Mouse (Mus musculus) fat pad, adult 2 months (tissue): ENCODE data around the gene Larp4.

Experiments used
- DNase-seq: peaks from one replicate; pipeline ENCODE4 v3.0.0-alpha.2; 2011; ENCODE audit warnings: low read depth, low spot score; ENCODE audit errors: extremely low read depth

The Larp4 gene

DNA sequence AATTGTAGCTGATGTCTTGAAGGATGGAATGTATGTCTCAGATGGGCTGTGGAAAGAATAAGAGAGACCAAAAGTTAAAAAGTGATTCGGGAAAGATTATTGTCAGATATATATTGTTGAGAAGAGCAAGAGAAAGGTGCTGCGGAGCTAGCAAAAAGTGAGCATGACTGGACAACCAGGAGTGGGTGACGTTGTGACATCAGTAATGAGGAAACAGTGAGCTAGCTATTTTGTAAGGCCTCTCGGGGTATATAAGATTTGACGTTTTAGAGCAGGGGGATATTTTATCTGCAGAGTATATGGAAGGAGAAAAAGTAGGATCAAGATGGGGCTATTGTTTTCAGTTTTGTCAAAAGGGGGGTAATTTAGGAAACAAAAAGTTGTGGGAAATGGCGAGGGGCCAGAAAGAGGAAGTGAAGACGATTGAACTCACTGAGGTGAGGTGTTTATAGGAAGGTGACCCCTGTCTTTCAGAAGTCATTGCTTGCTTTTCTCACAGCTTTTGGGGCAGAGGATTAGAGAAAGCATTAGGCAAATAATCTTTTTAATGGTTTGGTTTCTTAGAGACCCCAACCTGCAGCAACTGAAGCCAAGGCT, 34.9 kb downstream of the Larp4 start:
- no peak for DNase-seq

DNA sequence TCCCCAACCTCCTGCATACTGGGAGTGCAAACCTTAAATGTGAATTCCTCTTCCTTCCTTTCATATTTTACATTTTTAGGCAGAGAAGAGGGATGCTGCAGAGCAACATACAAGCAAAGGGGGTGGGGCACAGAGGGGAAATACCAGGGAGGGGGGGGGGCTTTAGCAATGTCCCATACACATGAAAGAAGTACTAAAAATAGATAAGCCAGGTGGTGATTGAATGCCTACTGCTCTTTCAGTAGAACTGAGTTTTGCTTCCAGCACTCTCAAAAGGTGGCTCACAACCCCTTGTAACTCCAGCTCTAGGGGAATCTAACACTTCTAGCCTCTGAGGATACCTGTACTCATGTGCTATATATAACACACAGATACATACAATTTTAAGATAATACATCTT, 36.3 kb downstream of the Larp4 start:
- DNase-seq: no peak

DNA sequence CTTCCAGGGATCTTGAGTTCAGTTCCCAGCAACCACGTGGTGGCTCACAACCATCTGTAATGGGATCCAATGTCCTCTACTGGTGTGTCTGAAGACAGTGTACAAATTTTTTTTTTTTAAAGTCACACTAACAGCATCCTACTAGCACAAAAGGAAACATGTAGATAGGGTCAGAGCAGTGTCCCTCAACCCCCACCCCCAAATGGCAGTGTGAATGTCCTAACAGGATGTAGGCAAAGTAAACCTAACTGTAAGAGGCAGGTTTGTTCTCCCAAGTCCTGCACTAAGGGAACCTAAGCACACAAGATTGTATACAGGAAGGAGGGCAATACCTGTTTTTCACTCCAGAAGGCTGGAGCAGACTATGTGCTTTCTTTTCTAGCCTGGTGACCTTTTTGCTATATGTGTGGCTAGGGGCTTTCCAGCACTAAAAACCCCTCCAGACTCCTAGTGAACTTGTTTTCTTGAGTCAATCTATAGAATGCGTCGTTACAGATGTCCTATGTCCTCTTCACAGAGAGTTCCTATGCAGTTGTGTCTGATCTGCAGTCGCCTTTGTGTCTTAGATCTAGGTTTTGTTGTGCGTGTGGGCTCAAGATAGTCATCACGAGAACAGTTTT, 48.5 kb downstream of the Larp4 start:
- DNase-seq: no peak

DNA sequence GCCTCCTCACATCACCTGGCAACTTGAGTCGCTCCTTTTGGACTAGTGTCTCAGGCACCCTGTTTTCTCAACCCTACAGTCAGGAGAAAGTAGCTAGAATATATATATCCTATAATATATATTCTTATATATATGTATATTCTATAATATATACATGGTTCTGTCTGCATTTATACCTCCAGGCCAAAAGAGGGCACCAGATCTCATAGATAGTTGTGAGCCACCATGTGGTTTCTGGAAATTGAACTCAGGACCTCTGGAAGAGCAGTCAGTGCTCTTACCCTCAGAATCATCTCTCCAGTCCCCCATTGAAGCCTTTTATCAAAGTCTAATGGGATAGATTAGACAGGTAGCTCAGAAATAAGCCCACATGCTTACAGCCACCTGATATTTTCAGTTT, 51.3 kb downstream of the Larp4 start:
- DNase-seq: no peak

DNA sequence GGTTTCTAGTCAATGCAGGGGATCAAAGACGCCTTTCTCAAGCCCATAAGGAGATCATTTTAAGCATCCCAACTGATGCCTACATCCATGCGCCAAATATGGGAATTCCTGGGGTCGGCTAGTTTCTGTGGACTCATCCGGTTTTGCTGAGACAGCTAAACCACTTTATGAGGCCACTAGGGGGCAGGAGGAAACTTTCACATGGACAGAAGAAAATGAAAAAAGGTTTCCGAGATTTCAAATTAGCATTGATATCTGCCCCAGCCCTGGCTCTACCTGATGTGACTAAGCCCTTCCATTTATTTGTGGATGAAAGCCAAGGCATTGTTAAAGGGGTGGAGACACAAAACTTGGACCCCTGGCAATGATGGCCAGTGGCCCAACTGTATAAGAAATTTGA, 53.1 kb downstream of the Larp4 start:
- DNase-seq: no peak

DNA sequence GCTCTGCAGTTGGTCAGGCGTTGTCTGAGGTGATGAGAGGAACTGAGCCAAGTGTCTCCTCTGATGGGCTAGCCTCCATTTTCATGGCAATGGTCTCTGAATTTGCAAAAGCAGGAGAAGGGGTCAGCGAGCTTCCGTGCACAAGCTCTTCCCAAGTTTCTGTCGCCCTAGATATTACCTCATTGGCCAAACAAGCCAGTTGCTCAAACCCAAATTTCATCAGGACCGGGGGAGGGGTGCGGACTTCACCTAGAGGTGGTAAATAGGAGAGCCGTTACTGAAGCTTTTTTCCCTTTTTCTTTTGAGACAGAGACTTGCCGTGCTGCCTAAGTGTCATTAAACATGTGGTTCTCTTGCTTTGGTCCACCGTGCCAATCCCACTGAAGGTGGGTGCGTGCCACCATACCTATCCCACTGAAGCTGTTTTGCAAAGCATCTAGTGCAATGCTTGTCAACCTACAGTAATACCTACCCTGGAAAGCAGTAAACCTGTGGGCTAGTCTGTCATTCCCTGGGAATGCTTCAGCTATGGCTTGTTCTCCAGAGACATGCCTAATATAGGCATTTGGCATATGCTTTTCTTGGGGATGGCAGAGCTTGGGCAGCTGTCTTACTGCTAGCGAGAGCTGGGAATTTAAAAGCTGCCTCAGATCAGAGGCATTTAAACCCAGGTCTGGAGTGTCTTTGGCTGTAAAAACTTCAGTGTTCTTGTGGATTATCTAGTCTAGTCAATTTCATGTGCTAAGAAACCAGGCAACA, 55.4 kb downstream of the Larp4 start:
- DNase-seq: no peak

DNA sequence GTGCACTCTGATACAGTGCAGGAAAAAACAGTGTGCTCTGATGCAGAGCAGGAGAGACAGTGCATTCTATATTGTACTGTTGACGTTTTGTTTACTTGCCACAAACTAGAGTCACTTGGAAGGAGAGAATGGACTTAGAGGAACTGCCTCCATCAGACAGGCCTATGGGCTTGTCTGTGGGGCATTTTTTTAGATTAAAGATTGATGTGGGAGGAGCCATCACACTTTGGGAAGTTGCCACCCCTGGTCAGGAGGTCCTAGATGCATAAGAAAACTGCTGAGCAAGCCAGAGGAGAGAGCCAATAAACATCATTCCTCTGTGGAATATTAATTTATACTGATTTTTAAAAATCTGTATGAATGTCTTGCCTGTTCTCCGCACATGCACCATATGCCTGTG, 58.3 kb downstream of the Larp4 start:
- no peak for DNase-seq

DNA sequence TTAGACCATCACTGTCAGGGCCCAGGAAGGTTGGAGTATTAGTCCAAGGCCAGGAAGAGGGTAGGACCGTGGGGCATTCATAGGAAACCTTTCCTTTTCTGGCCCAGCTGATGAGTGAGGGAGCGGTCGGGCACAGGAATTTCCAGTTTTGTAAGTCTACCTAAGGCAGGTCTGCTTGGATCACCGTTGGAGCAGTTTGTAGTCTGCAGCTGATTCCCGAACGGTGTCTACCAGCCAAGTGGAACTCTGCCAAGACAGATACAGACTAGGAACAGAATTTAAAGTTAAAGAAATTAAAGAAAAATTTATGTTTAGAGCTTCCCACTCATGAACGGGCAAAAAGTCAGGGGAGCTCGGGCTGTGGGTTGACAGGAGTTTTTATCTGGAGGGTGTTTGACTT, 59.6 kb downstream of the Larp4 start:
- no peak for DNase-seq

DNA sequence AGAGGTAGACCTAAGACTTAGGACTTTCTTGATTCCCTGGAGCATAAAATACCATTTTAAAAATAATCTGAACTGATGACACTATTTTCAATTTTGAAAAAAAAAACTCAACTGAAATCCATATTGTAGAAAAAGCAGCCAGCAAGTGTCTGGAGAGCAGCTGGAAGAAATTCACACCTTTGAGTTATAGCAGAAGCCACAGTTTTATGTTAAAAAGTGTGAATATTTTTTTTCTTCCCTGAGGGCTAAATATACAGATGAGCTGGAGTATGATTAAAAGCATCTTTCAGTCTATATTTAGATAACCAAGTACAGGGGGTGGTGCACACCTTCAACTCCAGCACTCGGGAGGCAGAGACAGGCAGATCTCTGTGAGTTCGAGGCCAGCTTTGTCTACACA, 60.0 kb downstream of the Larp4 start:
- DNase-seq: no peak

DNA sequence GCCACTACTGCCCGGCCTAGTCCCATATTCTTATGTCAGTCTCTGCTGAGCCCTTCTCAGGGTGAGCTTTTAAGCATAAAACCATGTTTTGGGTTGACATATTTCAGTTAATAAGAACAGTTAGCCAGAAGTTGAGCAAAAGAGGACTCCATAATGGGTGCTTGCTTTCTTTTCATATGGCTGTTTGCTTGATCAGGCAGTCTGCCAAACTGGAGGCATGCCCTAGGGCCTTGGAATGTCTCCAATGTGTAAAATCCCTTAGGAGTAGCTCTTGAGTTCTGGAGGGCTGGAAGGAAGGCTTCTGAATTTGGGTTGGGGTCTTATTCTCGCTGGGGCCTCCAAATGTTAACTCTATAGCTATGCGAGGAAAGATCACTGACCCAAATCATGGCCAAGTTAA, 62.7 kb downstream of the Larp4 start:
- DNase-seq: no peak

DNA sequence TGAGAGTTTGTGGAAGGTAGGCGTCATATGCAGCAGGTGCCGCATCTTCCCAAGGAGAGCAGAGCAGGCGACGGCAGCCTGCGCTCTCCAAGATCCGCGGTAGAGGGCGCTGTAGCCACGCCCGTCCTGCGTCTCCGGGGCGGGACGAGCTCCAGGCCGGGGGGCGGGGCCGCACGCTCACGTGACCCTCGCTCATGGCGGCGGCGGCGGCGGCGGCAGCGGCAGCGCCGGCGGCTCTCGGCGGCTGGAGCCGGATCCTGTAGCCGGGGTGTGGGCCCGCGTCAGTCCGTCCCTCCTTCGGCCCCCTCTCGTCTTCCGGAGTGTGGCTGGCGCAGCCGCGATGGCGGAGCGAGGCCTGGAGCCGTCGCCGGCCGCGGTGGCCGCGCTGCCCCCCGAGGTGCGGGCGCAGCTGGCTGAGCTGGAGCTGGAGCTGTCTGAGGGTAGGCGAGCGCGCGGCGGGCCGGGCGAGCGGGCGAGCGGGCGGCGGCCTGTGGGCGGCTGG, 68.7 kb downstream of the Larp4 start, which contains the start of gene Dip2b:
TSS of gene Dip2b (plus strand) at position 195 of the 502 bp plus-strand sequence.
- no peak for DNase-seq

DNA sequence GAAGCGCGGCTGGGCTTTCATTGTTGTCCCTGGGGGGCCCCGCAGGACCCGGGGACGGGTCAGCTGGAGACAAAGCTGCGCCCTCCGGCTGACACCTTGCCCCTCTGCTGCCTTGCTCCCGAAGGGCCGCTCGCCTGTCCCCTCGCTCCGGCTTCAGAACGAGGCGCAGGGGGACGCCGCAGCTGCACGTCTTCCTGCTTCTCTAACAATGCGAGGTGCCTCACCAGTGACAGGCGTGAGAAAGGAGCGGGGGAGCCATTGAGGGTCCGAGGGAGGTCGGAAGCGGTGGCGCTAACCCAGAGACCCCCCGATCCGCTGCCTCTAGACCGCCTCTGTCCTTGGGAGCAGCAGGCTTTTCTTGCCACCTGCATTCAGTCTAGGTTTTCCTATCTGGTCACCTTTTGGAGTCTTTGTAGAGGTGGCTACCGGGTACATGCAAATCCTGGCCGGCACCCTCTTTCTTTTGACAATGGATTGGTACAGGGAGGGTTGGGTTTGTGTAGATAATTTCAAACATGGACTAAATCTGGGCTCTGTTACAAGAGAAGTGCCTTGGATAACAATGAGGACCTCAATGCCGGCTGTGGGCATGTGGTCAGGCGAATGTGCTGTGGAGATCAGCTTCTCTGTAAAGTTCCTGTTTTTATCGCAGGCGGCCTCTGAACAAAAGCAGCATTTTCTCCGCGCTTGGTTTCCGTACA, 69.3 kb downstream of the Larp4 start:
- DNase-seq: no peak

DNA sequence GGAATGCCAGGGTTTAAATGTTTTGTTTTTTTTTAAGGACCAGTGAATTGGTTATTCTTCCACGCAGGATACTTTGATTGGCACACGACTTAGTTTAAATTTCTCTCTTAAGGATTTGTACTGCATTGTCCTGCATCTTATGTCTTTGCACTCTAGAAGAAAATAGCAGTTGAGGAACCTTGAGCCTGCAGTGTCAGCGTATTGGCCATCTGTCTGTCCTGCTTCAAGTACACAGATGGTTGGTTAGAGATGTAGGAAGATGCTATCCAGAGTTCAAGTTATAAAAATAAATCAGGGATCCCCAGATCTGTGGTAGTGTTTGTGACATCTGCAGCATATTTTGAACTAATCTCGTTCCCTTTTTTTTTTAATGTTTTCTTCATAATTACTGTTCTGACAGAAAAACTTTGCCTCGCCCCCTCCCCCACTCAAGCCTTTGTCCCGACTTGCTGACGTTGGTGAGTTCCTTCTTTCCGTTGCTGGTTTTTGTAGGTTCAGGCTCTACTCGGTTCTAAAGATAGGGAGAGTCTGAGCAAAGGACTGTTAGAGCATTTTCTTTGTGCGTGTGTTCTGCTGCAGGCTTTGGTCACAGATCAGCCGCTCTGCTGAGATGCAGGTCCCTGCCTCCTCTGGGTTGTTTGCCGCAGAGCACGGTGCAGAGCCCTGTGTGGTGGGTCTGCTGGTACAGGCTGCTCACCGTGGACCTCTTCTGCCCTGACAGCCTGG, 70.8 kb downstream of the Larp4 start:
- no peak for DNase-seq

DNA sequence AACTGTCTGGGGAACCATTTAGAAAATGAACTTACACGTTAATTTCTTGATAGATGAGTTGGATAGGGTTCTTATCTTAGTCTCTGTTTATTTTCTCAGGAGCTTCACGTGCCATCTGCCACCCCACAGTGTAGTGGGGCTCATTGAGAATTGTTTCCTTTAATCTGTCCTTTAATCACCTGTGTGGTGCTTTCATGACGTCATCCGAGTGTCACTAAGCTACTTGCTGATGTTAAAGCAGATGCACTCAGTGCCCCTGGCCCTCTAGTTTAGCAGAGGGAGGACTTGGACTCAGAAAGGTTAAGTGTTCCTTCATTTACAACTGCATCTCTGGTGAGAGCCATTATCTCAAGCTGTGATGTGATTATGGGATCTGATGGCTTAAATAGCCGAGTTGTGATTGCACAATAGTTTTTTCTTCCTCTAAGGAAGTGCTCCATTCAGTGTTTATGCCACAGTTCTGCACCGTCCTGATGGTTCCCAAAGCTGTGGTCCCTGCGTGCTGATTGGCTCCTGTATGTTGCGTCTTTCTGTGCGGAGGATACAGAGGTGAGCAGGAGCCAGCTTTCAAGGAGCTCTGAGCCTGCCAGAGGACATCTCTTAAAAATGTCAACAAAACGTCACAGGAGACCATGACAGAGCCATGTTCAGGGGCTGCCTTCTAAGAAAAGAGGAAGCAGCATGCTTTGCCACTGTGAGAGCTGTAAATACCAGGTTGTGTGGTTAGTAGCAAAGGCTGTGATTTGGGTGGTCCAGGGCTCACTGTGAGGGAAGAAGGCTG, 71.6 kb downstream of the Larp4 start:
- DNase-seq: no peak

DNA sequence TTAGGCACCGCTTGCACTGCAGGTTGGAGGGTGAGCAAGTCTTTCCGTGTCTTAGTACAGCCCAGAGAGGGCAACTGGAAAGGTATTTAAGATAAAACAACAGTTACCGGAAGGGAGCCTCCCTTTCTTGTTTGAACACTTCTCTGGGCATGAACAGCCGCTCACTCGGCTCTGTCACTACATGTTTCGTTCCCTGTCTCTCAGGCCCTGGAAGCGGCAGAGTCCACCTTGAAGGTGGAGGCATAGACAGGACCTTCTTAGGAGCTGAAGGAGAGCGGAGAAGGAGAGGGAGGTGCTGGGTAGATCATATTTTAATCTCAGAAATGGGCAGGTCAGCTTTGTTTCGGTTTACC, 72.2 kb downstream of the Larp4 start:
- no peak for DNase-seq

DNA sequence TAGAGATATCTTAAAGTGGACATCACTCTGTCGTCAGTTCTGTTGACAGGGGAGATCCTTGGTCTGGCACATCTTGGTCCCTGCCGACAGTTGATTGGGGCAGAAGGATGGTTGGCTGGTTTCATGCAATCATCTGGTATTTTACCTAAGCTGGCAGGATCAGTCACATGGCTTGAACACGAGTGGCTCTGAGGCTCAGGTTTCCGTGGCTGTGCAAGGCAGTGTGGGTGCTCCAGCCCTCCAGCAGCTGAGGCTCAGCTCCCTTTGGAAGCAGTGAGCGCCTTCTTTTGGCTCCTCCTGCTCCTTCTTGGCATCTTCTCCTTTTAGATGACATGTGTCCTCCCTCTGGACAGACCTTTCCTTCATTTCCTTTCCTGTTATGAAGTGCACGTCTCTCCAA, 75.7 kb downstream of the Larp4 start:
- no peak for DNase-seq

DNA sequence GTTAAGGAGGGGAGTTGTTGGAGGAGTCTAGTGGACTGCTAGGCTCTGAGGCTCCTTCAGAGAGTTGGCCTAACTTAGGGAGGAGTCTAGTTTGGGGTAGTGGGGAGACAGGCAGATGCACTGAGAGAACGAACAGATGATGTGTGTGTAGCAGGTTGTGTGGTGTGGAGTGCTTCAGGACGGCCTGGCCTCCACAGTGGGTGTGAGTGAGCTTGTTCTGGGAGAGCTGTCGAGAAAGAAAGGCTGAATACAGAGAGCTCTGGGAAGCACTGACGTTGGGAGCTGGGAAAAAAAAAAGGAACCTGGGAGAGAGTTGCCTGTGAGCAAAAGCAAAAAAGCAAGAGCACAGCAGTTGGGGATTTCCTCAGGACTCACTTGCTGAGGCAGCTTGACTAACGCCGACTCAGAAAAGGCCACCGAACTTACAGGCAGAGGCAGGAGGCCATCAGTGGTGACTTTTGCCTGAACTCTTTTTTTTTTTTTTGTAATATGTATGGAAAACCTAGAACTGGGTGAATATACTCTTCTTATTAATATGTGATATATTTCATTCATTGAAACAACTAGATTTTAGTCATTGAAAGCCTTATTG, 79.7 kb downstream of the Larp4 start:
- DNase-seq: no peak

DNA sequence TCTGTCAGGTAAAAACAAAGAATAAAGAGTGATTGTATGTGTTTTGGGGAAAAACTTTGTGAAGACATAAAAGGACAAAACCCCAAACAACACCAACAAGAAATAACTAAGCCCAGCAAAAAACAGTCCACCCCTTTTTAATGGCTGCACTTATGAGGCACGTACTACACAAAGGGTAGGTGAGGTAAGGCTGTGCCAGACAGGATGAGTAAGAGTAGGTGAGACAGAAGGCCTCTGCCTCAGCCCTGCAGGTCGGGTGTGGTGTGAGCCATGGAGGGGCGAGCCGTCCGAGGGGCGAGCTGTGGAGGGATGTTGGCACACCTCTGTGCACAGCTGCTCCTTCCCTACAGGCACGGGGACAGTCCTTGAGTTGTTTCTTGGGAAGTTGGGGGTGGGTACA, 81.1 kb downstream of the Larp4 start:
- no peak for DNase-seq

DNA sequence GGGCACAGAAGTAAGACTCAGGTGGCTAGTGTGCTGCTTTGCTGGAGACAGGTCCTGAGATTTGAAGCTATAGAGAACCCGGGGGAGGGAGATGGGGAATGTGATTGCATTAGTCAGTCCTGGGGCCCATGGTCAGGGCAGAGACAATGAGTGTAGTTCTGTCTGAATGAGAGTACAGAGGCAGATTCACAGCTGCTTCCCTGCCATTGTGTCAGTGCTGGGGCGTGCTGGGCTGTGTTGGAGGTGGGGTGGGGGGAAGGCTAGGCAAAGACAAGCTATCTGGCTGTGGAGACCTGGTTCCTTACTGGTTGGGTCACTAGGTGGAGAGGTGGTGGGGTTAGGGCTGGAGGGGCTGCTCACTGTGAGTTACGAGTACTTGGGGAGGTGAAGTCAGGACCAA, 82.9 kb downstream of the Larp4 start:
- DNase-seq: no peak

DNA sequence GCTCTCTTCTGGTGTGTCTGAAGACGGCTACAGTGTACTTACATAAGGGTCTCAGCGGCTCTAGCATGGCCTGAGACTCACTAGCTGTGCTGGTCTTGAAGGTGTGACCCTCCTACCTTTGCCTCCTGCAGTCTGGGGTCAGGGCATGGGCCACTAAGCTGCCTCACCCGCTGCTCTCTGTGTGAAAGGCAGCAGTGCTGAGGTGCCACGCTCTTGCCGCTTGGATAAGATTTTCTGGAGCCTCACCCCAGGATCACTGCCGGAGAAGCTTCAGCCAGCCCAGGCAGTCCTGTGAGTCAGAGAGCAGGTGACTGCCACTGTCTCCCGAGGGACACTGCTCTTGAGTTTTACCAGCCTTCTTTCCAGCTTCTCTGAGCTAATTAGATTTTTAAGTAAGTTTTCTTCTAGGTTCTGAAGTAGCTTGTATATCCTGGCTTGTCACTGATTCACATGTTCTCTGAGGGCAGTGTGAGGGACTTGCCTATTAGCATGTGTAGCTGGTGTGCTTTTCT, 86.6 kb downstream of the Larp4 start:
- no peak for DNase-seq
